Mouse (Mus musculus) testis, postnatal 14 days (tissue): ENCODE data around the gene Prdm13.
A peak's percentile ranks its signal among the peaks of the same experiment; 100 is the strongest.

Experiments
- DNase-seq: peaks from one replicate; pipeline ENCODE4 v3.0.0; 2021; ENCODE audit warnings: low spot score

Gene Prdm13

DNA sequence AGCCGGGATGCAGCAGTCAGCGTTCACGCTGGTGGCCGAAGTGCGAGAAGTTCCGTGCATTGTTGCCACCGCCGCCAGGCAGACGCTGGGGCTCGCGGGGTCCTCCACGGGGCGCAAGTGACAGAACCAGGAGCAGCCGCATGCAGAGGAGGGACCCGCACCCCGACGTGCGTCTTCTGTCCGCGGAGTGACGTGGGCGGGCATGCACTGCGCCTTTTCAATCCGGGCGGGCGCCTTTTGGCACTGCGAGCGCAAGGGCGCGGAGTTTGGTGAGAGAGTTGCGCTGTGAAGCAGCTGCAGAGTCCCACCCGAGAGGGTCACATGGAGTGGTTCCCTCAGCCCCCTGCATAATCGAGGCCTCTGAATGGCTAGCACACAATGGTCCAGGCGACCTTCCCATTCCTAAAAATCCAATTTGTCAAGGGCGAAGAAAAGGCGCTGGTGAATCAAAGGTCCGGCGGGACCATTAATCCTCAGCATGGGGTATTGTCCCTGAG, at the start of gene Prdm13:
TSS of gene Prdm13 (minus strand) at position 369 of the 497 bp plus-strand sequence.
- DNase-seq, result no peak

DNA sequence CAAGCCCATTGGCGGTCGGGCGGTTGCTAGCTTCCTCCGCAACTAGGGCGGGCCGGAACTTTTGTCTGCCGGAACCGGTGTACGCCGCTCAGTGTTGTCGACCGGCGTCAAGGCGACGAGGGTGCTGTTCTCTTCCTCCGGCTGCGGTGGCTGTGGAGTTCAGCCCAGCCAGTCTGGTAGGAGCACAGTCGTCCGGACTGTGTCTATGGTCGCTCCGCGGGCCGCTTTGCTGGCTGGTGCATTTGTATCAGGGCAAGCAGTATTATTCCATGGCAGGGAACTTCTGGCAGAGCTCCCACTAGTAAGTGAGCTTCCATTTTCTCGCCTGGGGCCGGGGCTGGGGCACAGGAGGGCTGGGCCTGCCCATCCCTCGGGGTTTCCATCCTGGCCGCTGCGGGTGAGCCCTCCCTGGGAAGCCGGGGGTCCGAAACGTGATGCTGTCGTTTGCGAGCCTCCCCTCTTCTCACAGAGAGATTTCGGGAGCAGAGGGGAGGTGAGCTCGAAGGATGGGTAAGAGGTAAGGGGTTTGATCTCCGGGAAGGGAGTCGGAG, 41.9 kb upstream of the Prdm13 start, which contains the start of gene Ccnc:
TSS of gene Ccnc (plus strand) at position 87 of the 551 bp plus-strand sequence.
- peak; percentile 92 for DNase-seq

- peak; percentile 23 for DNase-seq
These were observed 41.3 kb upstream of the Prdm13 start for GRCm38 (mm10) chr4:21726912-21727614.

DNA sequence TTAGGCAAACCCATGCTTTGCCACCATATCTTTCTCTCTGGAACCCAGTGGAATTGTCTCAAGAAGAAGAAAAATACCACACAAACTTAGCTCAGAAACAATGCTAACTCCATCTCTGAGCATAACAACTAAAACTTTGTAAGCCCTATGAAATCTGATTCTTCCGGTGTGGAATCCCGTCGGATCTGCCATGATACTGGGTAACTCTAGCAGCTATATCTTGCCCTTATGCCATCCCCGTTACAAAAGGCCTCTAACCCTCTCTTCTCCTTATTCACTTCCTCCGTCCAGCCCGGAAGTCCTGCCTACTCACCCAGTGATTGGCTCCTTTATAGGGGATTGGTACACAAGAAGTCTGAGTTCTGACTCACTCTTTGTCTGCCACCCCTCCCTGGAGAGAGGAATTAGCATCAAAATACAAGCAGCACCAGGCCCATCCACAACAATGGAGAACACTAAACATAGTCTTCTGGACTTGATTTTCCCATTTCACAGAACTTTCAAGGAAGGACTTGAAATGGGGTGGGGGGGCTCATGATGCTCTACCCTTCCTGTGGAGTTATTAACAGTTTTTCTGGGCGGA, 37.1 kb upstream of the Prdm13 start:
- DNase-seq, result no peak

GRCm38 (mm10) chr4:21712147-21712546, 26.4 kb upstream of the Prdm13 start:
- DNase-seq, result peak; percentile 86

GRCm38 (mm10) chr4:21705046-21705445, 19.3 kb upstream of the Prdm13 start:
- DNase-seq, result no peak

- no peak for DNase-seq
These were observed 10.0 kb upstream of the Prdm13 start for GRCm38 (mm10) chr4:21695638-21696254.

- DNase-seq, result no peak
These were observed 4.5 kb upstream of the Prdm13 start for GRCm38 (mm10) chr4:21690221-21690620.

- no peak for DNase-seq
These were observed 3.8 kb upstream of the Prdm13 start for GRCm38 (mm10) chr4:21689492-21689941.

DNA sequence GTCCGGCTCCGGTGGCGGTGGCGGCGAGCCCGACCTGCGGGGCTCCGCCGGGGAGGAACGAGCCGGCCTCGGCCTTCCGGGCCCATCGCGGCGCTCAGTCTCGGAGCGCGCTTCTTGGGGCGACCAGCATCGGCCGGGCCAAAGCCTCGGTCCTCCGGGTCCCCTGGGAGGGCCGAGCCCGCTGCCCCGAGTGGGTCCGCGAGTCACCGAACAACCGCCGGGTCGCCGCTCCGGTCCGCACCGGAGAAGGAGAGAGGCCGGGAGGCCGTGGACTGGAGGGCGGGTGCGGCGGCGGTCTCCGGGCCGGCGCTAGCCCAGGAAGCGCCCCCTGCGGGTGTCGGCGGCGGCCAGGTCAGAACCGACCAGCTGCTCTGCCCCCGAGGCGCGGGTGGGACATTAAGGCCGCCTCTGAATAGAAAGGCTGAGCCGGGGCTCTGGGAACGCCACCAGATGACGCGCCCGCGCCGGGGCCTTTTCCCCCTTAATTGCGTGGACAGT, 3.0 kb upstream of the Prdm13 start:
- peak; percentile 28 for DNase-seq

DNA sequence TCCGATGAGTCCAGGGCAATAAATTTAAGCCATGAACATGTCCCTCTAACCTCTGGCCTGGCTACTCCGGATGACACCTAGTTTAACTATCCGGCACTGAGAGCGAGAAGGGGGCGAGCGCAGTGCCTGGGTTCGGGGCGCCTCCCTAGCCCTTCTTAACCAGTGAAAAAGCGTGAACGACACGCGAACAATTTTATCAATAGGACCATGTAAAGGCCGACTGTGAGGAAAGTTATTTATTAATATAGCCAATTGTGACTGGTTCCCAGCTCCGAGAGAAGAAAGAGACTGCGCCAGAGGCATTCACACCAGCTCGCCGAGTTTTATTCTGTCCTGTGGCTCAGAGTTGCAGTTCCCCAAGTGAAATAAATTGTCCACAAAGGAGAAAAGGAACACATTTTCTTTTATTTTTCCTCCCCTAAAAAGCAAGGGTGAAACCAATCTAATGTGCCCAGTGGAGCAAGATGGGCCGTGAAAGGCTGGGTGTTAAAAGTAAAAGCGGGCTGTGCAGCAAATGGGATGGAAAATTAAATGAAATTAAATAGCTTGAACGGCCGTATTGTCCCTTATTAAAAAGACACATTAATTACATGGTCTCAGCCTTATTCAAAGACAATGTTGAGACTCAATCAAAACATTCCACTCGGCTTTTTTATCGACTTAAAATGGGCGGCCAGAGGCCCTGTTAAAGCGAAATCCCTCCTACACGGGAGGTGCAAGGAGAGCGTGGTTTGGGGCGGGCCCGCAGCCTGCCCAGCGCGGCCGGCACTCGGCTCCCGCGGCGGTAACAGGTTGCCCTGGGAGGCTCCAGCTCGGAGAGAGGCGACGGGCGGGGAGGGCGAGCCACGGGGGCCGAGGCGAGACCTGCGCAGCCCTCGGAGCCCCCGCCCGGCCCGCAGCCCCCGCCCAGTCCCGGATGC, 2.3 kb upstream of the Prdm13 start:
- DNase-seq, result peak; percentile 22

DNA sequence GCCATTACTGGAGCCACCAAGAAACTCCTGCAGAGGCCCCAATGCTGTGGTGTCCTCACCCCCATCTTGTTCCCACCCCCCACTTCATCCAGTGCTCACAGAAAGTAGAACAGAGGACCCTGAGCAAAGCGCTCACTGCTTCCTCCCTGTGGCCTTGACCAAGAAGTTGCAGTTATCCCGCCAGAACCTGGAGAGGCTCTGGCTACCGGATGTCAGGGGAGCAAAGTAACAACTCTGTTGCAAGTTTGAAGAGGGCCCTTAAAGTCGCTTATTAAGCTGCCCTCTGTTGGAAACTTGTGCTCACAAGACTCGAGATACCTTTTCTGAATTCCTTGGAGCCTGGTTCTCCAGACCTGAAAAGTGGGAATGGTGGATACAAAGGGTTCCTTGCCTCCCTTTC, 1.2 kb upstream of the Prdm13 start:
- peak; percentile 46 for DNase-seq

GRCm38 (mm10) chr4:21686416-21686815, 653 bp upstream of the Prdm13 start:
- no peak for DNase-seq

GRCm38 (mm10) chr4:21684341-21684970, 1.3 kb downstream of the Prdm13 start:
- DNase-seq, result no peak

DNA sequence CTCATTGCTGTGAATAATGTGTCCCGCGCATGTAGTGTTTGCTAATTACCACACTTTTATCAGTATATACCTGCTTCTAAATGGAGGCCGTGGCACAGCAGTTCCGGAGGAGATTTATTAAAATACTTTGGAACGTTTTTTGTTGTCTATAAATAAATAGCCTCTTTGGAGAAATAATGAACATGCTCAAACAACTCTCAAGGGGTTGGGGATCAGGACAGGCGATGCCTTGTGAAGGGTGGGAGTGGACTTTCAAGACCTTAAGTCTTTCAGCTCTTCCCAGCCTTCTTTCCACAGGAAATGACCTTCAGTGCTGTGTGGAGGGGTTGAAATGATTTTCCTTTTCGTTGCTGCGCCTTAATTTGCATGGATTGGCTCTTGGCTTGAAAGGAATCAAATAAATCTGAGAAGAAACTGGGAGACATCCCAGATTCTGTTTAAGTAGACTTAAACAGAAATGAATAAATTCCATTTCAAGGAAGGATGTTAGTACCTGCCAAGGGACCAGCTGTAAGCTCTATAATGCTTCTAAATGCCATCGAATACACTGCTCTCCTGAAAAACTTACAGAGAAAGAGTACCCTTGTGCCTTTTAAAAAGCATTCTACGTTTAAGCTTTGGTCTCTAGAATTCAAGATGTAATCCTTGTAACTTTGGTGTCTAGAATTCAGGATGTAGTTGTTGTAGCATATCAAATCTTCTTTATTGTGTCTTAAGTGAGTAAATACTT, 3.2 kb downstream of the Prdm13 start:
- no peak for DNase-seq

DNA sequence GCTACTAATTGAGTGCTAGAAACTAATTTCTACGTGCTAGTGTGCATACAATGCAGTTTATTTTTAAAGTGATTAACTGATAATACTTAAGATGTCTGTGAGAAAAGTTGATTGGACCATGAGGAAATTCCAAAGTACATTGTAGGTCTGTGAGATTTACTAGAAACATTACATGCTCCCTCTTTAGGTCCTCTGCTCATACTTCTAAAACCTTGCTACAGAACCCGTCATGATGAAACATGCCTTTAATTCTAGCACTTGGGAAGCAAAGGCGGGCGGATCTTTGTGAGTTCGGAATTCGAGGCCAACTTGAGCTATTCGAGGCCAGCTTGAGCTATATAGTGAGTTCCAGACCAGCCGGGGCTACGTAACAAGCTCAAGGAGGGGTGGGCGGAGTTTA, 4.8 kb downstream of the Prdm13 start:
- no peak for DNase-seq

- DNase-seq, result no peak
These were observed 5.9 kb downstream of the Prdm13 start for GRCm38 (mm10) chr4:21679624-21680480.

- DNase-seq, result peak; percentile 60
These were observed 6.7 kb downstream of the Prdm13 start for GRCm38 (mm10) chr4:21678975-21679623.
